Mouse (Mus musculus) adrenal gland, adult 2 months (tissue): ENCODE measurements around the gene Coro7. TPM values are rescaled to one million over a fixed set of nuclear protein-coding genes. Genes with fewer than 3 reads are reported as not detected.

Experiments used
- DNase-seq: peaks from one replicate; pipeline ENCODE4 v3.0.0; 2021
- polyA plus RNA-seq: library from polyadenylated mRNA; depleted of rRNA; stranded (reverse); fragments of >200 nt; gene quantifications from 2 replicates; pipeline ENCODE4 v1.2.3, GENCODE M21; 2012
- total RNA-seq, 2 experiments: library from RNA; stranded (reverse); gene quantifications; 2 replicates each; pipeline ENCODE4 v1.2.3; 2021

Coro7 gene
- total and polyA plus RNA-seq, 3 experiments: 27.3 to 58.0 (median 35.5) TPM

DNA sequence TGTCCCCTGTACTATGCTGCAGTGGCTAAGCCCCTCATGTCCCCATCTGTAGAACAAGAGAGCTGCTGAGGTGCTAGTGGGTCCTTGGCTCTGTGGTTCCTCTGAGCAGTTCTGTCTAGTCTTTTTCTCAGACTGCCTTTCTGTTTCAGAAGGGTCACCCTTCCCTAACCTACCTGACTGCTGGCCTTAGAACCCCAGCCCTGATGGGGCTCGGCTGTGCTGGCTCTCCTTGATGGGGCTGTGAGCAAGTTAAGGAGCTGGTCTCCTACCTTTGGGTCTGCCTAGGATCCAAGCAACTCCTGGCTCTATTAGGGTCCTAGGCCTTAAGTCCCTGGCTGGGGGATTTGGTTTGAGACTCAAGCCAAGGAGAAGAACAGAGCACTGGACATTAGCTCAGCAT, 64.3 kb downstream of the Coro7 start:
- DNase-seq: no peak

- DNase-seq: no peak
Observed at GRCm38 (mm10) chr16:4614639-4615038, 64.9 kb downstream of the Coro7 start.

DNA sequence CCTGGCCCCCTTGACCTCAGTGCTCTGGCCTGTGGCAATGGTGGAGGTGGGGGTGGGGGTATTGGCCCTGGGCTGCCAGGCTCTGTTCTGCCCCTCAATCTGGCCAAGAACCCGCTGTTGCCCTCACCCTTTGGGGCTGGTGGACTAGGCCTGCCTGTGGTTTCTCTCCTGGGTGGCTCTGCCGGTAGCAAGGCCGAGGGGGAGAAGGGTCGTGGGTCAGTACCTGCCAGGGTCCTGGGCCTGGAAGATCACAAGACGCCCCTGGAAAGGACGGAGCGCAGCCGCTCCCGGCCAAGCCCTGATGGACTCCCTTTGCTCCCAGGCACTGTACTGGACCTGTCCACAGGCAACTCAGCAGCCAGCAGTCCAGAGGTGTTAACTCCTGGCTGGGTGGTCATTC, 65.8 kb downstream of the Coro7 start:
- DNase-seq: no peak

GRCm38 (mm10) chr16:4611676-4612075, 67.9 kb downstream of the Coro7 start:
- no peak for DNase-seq

DNA sequence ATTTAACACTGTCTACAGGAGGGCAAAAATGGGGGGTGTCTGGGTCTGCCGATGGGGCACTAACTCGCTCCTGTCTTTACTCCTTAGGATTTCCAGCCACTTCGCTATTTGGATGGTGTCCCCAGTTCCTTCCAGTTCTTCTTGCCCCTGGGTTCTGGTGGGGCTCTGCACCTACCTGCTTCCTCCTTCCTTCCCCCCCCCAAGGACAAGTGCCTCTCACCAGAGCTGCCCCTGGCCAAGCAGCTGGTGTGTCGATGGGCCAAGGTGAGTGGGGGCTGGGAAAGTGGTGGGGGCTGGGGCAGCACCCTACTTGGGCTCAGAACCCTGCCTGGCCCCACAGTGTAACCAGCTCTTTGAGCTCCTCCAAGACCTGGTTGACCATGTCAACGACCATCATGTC, 68.4 kb downstream of the Coro7 start:
- no peak for DNase-seq

- DNase-seq: no peak
Observed at GRCm38 (mm10) chr16:4608532-4609059, 71.0 kb downstream of the Coro7 start.

DNA sequence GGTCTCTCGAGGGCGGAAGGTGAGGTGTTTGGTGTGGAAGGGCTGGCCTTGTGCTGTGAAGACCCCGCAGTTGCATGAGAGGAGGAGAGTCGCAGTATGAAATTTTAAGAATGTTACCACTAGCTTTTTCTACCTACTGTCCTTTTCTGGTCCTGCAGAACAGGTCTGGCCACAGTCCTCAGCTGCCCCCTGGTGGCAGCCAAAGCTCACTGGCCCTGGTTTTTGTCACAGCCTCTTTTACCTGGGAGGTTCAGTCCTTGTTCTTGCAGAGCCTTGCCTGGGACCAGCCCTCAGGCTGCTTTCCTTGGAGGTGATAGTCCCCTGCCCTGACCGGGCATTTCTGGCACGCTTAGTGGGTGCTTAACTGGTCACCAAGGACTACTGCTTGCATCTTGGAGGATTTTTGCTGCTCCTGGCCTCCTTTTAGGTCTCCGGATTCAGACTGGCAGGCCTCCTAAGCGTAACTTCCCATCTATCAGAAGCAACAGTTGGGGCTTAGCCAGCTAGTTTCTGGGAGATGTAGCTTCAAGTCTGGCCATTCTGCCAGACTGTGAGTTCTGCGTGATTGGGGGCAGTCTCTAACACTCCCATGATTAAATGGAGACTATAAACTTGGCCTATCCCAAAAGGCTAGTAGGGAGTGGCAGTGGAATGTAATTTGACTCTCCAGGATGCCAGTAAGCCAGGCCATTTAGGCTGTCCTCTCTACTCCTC, 71.6 kb downstream of the Coro7 start:
- DNase-seq: peak; percentile 88

GRCm38 (mm10) chr16:4606431-4607084, 73.0 kb downstream of the Coro7 start:
- peak; percentile 56 for DNase-seq

DNA sequence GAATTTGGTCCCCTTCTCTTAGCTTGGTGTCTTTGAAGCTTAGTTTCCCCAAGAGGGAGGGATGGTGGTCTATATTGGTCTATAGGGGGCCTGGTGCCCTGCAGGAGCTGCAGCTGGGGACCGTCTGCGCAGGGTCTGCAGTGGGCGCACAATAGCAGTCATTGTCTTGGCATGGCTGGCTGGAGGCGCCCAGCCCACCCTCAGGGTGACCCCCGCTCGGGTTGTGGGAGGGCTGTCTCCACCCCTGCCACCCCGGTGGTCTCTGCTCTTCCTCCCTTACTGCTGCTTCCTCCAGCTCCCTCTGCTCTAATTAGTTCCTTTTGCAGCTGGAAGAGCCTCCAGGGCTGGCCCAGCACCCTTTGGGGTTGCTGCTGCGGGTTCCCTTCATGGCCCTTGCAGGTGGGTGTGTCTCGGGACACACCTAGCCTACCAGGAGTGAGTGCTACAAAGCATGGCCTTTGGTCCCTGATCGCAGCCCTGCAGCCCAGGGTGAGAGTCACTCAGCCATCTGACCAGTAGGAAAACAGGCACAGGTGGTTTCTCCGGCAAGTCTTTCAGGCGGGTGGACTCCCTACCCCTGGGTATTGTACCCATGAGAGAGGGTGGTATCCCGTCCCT, 74.0 kb downstream of the Coro7 start:
- no peak for DNase-seq

DNA sequence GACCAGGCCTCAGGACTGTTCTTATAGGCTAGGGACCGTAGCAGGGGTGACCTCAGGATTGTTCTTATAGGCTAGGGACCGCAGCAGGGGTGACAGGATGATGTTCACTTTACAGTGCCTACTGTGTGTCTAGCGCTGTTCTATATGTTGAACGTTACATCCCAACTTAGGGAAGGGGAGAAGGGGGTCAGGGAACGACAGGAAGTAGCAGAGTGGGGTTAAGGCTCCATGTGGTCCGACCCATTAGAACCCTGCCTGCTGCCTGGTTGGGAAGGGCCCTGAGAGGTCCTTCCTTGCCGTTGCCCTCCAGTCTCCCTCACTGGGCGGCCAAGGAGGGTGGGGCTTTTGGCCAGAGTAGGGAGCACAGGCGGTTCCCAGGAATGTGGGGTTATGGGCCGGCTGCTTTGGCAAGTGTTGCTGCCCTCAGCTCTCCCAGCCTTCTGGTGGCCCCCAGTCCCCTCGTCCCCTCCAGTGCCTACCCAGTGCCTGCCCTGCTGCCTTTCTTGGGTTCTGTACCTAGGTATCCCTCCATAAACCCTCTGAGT, 75.2 kb downstream of the Coro7 start:
- no peak for DNase-seq

GRCm38 (mm10) chr16:4603453-4603837, 76.1 kb downstream of the Coro7 start:
- DNase-seq: no peak

- DNase-seq: peak; percentile 55
Observed at GRCm38 (mm10) chr16:4602766-4603452, 76.7 kb downstream of the Coro7 start.

- no peak for DNase-seq
Observed at GRCm38 (mm10) chr16:4602189-4602588, 77.4 kb downstream of the Coro7 start.

GRCm38 (mm10) chr16:4600701-4601310, 78.8 kb downstream of the Coro7 start:
- DNase-seq: no peak

DNA sequence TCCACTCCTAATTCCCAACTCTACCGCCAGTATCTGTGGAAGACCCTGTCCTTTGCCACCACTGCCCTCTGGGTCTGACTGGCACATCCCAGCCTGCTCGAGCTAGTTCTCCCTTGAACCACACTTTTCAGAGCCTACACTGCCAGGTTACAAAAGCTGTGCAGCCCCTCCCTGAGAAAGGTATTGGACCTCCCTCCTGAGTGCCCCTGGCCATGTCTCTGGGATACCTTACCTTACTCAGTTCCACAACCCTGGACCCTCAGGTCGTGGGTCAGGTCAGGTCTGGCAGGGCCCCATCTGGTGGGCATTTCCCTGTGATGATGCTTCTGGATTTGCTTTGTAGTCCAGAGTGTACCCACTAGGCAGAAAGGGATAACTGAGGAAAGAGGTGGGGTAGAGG, 80.0 kb downstream of the Coro7 start:
- no peak for DNase-seq

DNA sequence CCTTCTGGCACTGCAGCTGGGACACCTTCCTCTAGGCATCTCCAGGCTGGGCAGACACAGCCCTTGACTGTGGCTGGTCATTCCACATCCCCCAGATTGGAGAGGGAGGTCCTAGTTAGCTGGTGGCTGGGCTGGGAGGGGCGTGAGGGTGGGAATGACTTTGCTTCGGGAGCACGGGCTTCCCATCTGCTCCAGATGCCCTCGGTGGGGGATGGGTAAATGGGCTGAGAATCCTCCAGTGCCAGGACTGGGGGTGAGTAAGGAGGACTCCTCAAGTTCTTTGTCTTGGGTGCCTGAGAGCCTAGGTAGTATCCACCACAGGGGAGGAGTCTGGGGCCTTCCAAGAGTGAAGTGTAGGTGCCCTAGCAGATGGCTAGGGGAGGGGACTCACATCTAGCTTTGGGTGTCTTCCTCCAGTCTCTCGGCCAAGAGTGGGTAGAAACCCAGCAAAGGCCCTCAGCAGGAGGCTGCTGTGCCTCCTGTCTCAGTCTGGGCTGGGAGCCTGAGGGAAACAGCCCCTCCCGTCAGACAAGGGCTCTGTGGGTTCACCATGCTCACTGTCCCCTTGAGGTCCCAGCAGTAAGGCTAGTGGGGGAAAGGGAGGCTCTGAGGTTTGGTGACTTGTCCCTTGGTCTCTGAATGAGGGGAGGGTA, 80.6 kb downstream of the Coro7 start:
- no peak for DNase-seq

DNA sequence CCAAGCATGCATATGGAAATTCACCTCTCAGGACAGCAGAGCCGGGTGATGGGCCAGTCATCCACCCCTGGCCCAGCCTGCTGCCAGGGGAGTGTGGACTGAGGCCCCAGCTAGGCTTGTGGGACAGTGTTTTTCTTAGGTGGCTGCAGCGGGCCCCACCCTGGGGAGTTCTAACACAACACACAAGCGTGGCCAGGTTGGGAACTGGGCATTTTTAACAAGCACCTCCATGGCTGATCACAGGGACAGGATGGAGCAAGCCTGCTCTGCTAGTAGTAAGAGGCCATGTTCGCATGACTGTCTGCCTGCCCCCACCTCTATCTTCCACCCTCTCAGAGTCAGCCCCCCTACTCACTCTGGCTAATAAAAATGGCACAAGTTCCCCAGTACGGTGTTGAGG, 81.5 kb downstream of the Coro7 start:
- DNase-seq: no peak

DNA sequence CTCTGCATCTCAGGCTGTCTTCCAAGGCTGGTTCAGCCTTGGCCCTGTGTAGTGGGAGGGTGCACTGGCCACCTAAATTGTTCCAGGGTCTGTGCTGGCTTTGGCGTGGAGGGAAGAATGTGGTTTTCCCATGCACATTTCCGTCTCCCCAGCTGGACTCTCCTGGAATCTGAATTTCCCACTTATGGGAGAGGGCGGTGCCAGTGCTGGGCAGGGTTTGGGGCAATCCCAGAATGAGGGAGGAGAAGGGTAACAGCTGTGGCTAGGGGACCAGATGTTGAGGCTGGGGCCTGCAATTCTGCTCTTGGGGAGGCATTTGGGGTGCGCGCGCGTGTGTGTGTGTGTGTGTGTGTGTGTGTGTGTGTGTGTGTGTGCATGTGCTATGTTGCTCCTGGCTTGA, 82.3 kb downstream of the Coro7 start:
- no peak for DNase-seq

GRCm38 (mm10) chr16:4596836-4597235, 82.7 kb downstream of the Coro7 start:
- DNase-seq: no peak

- DNase-seq: no peak
Observed at GRCm38 (mm10) chr16:4596141-4596728, 83.3 kb downstream of the Coro7 start.

- DNase-seq: peak; percentile 61
Observed at GRCm38 (mm10) chr16:4595527-4595963, 84.0 kb downstream of the Coro7 start.
